Mouse (Mus musculus) cortical plate, adult 2 months (tissue): ENCODE measurements around the gene Zkscan17.

Source experiments
- CTCF ChIP-seq: fragments of 200-500 bp; IDR thresholded peaks from 2 replicates; pipeline ENCODE4 v1.5.1; 2011; ENCODE audit warnings: mild to moderate bottlenecking, control low read depth, low read length; ENCODE audit not compliant: insufficient read depth; ENCODE audit errors: extremely low read depth
- POLR2A ChIP-seq: fragments of 200-500 bp; IDR thresholded peaks from 2 replicates; pipeline ENCODE4 v1.6.1; 2011; ENCODE audit warnings: mild to moderate bottlenecking, low read length, control low read depth; ENCODE audit not compliant: insufficient read depth; ENCODE audit errors: extremely low read depth

DNA sequence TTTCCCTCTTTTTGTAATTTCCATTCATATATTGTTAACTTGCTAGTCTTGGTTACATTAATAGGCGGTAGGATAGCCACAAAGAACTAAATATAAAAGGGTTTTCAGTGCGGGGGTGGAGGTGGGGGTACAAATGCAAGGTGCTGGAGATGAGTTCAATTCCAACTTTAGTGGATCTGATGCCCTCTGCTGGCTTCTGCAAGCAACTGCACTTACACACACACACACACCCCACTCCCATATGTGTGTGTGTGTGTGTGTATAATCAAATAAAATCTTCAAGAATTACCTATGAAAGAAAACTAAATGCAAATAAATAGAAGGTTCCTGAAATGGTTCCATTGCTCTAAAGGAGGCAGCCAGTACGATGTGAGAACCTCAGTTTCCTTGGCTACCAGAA lies 42.8 kb upstream of the Zkscan17 start:
- no peak for TF ChIP-seq POLR2A
- peak; percentile 49 for TF ChIP-seq CTCF
